Mouse (Mus musculus): ENCODE results near the gene Itfg2. TPM values are rescaled to one million over a fixed set of nuclear protein-coding genes. Genes with fewer than 3 reads are reported as not detected.

Itfg2 gene
- polyA plus RNA-seq, 1 experiment from 2014 or later: 20.4 TPM

- ChIA-PET POLR2A (no interaction called here), CTCF (no interaction called here)
- ATAC-seq (no peak), DNase-seq (ENCODE audit: low read depth, low spot score) (no peak)
- in situ Hi-C loops (cut with MboI; ENCODE audit: low pct_unique_long_range_greater_than_20kb): no loop called here
- no peak for TF ChIP-seq CTCF (IDR thresholded peaks at IDR 0.05)
- H3K27me3 ChIP-seq: no peaks in the 10 kb centered on the region
These were observed 54.7 kb downstream of the Itfg2 start for GRCm38 (mm10) chr6:128370040-128370439.

GRCm38 (mm10) chr6:128366466-128366865, 58.3 kb downstream of the Itfg2 start:
- in situ Hi-C loops (cut with MboI; ENCODE audit: low pct_unique_long_range_greater_than_20kb): no loop called here
- ChIA-PET POLR2A (no interaction called here), CTCF (interaction anchor here (1.2 to 3.4 kb wide), 2 partner anchors 29 to 45 kb away, joined by 3 to 18 read pairs; no protein-coding TSS in a partner anchor)
- H3K27me3 ChIP-seq: no peaks in the 10 kb centered on the region
- no peak for ATAC-seq
- no peak for DNase-seq (ENCODE audit: low read depth, low spot score)
- no peak for TF ChIP-seq CTCF (IDR thresholded peaks at IDR 0.05)

GRCm38 (mm10) chr6:128364721-128365120, 60.0 kb downstream of the Itfg2 start:
- TF ChIP-seq CTCF (IDR thresholded peaks at IDR 0.05): no peak
- in situ Hi-C loops (cut with MboI; ENCODE audit: low pct_unique_long_range_greater_than_20kb): loop anchor here (5.0 kb wide), 1 partner anchor 48 kb away; no protein-coding TSS in a partner anchor
- ATAC-seq (no peak), DNase-seq (ENCODE audit: low read depth, low spot score) (no peak)
- H3K27me3 ChIP-seq: no peaks in the 10 kb centered on the region
- ChIA-PET CTCF (interaction anchor here (0.7 to 3.4 kb wide), 3 partner anchors 26 to 95 kb away, joined by 3 to 18 read pairs (median 3); no protein-coding TSS in a partner anchor), POLR2A (no interaction called here)

GRCm38 (mm10) chr6:128363007-128363825, 61.5 kb downstream of the Itfg2 start:
- no peak for TF ChIP-seq CTCF (IDR thresholded peaks at IDR 0.05)
- ChIA-PET POLR2A (no interaction called here), CTCF (interaction anchor here (1.1 to 3.4 kb wide), 3 partner anchors 11 to 163 kb away, joined by 3 to 18 read pairs (median 4); partner anchors contain the start of genes Gm44596 and Tex52)
- peak; percentile 28 for ATAC-seq
- DNase-seq (ENCODE audit: low read depth, low spot score): no peak
- no peaks in the 10 kb centered on the region for H3K27me3 ChIP-seq
- in situ Hi-C loops (cut with MboI; ENCODE audit: low pct_unique_long_range_greater_than_20kb): loop anchor here (5.0 kb wide), 1 partner anchor 49 kb away; no protein-coding TSS in a partner anchor

- peak; percentile 83 for ATAC-seq
- no peak for TF ChIP-seq CTCF (IDR thresholded peaks at IDR 0.05)
- CTCF ChIA-PET: interaction anchor here (1.4 to 2.1 kb wide), 2 partner anchors 28 to 49 kb away, joined by 4 to 7 read pairs; no protein-coding TSS in a partner anchor
- no peaks in the 10 kb centered on the region for H3K27me3 ChIP-seq
- in situ Hi-C loops (cut with MboI; ENCODE audit: low pct_unique_long_range_greater_than_20kb): loop anchor here (5.0 kb wide), 1 partner anchor 50 kb away; no protein-coding TSS in a partner anchor
- POLR2A ChIA-PET: no interaction called here
- DNase-seq (ENCODE audit: low read depth, low spot score): no peak
These were observed 62.2 kb downstream of the Itfg2 start, which contains the start of the genes Rhno1 and Foxm1 for GRCm38 (mm10) chr6:128362381-128363006. Rhno1 (minus strand) TSS chr6:128362911. Foxm1 (plus strand) TSS chr6:128362967.

- DNase-seq (ENCODE audit: low read depth, low spot score) (no peak), ATAC-seq (peak; percentile 1)
- no peaks in the 10 kb centered on the region for H3K27me3 ChIP-seq
- ChIA-PET CTCF (interaction anchor here (1.4 to 3.1 kb wide), 3 partner anchors 25 to 49 kb away, joined by 4 to 8 read pairs (median 7); no protein-coding TSS in a partner anchor), POLR2A (interaction anchor here (0.6 to 1.1 kb wide), 3 partner anchors 27 to 62 kb away, joined by 3 to 5 read pairs (median 4); no protein-coding TSS in a partner anchor)
- in situ Hi-C loops (cut with MboI; ENCODE audit: low pct_unique_long_range_greater_than_20kb): loop anchor here (5.0 kb wide), 1 partner anchor 50 kb away; no protein-coding TSS in a partner anchor
- TF ChIP-seq CTCF (IDR thresholded peaks at IDR 0.05): no peak
These were observed 62.8 kb downstream of the Itfg2 start for GRCm38 (mm10) chr6:128361901-128362300.

Other genes starting within 250 kb of the Itfg2 start
- 6.1 TPM for gene Tead4, start 124.1 kb downstream of the Itfg2 start, polyA plus RNA-seq (2021)
- 79.6 TPM for gene Tulp3, start 69.1 kb downstream of the Itfg2 start, polyA plus RNA-seq (2021)
- gene Rhno1, start 62.0 kb downstream of the Itfg2 start, polyA plus RNA-seq (2021): 47.2 TPM
- gene Foxm1, start 62.0 kb downstream of the Itfg2 start, polyA plus RNA-seq (2021): 45.4 TPM
- 0.44 TPM for gene Tex52, start 49.5 kb downstream of the Itfg2 start, polyA plus RNA-seq (2021)
- gene Gm44596, start 49.4 kb downstream of the Itfg2 start, polyA plus RNA-seq (2021): not detected
- 38.9 TPM for gene Nrip2, start 25.6 kb downstream of the Itfg2 start, polyA plus RNA-seq (2021)
- 284 TPM for gene Fkbp4, start 13.7 kb upstream of the Itfg2 start, polyA plus RNA-seq (2021)
- gene Pzp, start 101.8 kb upstream of the Itfg2 start, polyA plus RNA-seq (2021): 0.04 TPM
- 0.12 TPM for gene A2ml1, start 156.7 kb upstream of the Itfg2 start, polyA plus RNA-seq (2021)
- gene Klrb1a, start 198.6 kb upstream of the Itfg2 start, polyA plus RNA-seq (2021): not detected
- not detected for gene Clec2h, start 237.5 kb upstream of the Itfg2 start, polyA plus RNA-seq (2021)

All from Patski (cell line).